Mouse (Mus musculus): ENCODE data around the gene Gm49368.
"Not testable (repeated sequence)": the region's sequence is repeated elsewhere in the genome, so short reads cannot be mapped to it uniquely, and the experiment has no call there.

The Gm49368 gene

DNA sequence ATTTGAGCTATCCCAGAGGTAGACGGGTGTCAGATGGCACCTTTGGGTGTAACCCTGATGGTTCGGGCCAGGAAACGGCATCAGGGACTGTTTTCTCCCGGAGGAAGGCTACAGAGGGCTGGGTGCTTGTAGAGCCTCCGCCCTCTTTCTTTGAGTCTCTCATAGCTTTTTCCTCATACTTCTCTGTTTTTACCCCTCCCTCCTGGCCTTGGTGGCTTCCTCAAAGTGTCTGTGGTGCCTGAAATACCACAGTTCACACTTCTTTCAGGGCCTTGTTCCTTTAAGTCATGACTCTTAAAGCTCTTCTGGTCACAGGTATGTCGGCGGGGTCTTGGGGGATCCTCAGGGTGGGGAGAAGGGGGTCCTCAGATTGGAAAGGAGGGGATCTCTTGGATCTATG is at the start of gene Gm49368, which contains the start of gene Itgam:
Gene Gm49368 (plus strand): TSS at position 228 of the 400 bp plus-strand sequence.
Gene Itgam (plus strand): TSS at position 185 of the 400 bp plus-strand sequence.
- CTCF ChIA-PET, result interaction anchor here in 1 of 4 experiments (0.6 kb wide), 2 partner anchors 161 to 405 kb away, joined by 3 to 4 read pairs; no protein-coding TSS in a partner anchor
- POLR2A ChIA-PET, result interaction anchor here in 2 of 4 experiments (0.6 to 1.7 kb wide), 4 partner anchors 8 to 355 kb away, joined by 3 to 4 read pairs (median 4); partner anchors contain the start of gene Pycard (in 1 of the 2)

- POLR2A ChIA-PET, result interaction anchor here in 3 of 4 experiments (0.5 to 14.2 kb wide), 6 partner anchors 12 to 380 kb away, joined by 3 to 248 read pairs (median 4); partner anchors contain the start of gene Pycard (in 1 of the 3)
Observed at GRCm38 (mm10) chr7:128013116-128013515, 49.4 kb upstream of the Gm49368 start.

GRCm38 (mm10) chr7:128016134-128016533 is 46.3 kb upstream of the Gm49368 start:
- POLR2A ChIA-PET, result interaction anchor here in 2 of 4 experiments (0.6 to 2.3 kb wide), 6 partner anchors 11 to 252 kb away, joined by 3 to 7 read pairs (median 4); partner anchors contain the start of gene Pycard (in 1 of the 2)
- CTCF ChIA-PET, result not testable (repeated sequence)

More at GRCm38 (mm10) chr7:128013116-128013515, 49.4 kb upstream of the Gm49368 start:
- CTCF ChIA-PET, result interaction anchor here in 1 of 4 experiments (0.8 kb wide), 1 partner anchor 8 kb away, joined by 3 read pairs; no protein-coding TSS in a partner anchor

GRCm38 (mm10) chr7:128016650-128017049 is 45.8 kb upstream of the Gm49368 start:
- POLR2A ChIA-PET, result interaction anchor here in 1 of 4 experiments (0.6 to 2.3 kb wide), 5 partner anchors 12 to 82 kb away, joined by 3 to 7 read pairs (median 5); partner anchors contain the start of gene Pycard
- CTCF ChIA-PET, result no interaction called here

GRCm38 (mm10) chr7:128018275-128018674 is 44.2 kb upstream of the Gm49368 start:
- ChIA-PET CTCF (no interaction called here), POLR2A (interaction anchor here in 1 of 4 experiments (0.8 to 2.3 kb wide), 2 partner anchors 25 to 364 kb away, joined by 3 to 7 read pairs; partner anchors contain the start of gene Pycard)

GRCm38 (mm10) chr7:128019187-128019586 is 43.3 kb upstream of the Gm49368 start:
- CTCF ChIA-PET, result interaction anchor here in 1 of 4 experiments (0.6 kb wide), 1 partner anchor 363 kb away, joined by 3 read pairs; no protein-coding TSS in a partner anchor
- POLR2A ChIA-PET, result interaction anchor here in 1 of 4 experiments (0.8 kb wide), 1 partner anchor 363 kb away, joined by 3 read pairs; no protein-coding TSS in a partner anchor

- POLR2A ChIA-PET, result interaction anchor here in 1 of 4 experiments (0.6 to 3.2 kb wide), 3 partner anchors 9 to 20 kb away, joined by 3 to 19 read pairs (median 7); no protein-coding TSS in a partner anchor
- CTCF ChIA-PET, result interaction anchor here in 2 of 4 experiments (0.6 to 1.4 kb wide), 3 partner anchors 9 to 70 kb away, joined by 3 to 10 read pairs (median 3); partner anchors contain the start of gene Trim72 (in 1 of the 2)
Observed at GRCm38 (mm10) chr7:128022974-128023373, 39.5 kb upstream of the Gm49368 start.

- POLR2A ChIA-PET, result interaction anchor here in 1 of 4 experiments (0.6 to 1.7 kb wide), 2 partner anchors 14 to 21 kb away, joined by 3 to 7 read pairs; no protein-coding TSS in a partner anchor
Observed at GRCm38 (mm10) chr7:128023565-128023964, 38.9 kb upstream of the Gm49368 start.

DNA sequence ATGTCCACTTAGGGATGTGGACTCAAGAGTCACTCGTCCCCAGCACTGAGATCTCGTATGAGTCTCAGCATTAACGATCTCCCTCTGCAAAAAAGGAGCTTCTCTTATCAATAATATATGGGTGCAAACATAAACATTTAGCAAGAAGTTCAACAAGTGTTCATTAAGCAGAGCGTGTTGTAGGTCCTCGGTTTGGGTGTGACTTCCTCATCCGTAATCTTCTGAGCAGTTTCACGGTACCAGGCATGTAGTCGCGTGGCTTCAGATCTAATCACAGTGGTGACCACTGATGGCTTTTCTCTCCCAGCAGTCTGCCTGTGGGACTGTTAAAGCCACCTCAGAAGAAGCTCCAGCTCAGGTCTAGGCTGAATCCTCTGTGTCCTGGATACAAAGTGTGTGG is 38.1 kb upstream of the Gm49368 start:
- ChIA-PET POLR2A (interaction anchor here in 1 of 4 experiments (1.7 kb wide), 1 partner anchor 15 kb away, joined by 7 read pairs; no protein-coding TSS in a partner anchor), CTCF (interaction anchor here in 1 of 4 experiments (1.4 kb wide), 1 partner anchor 8 kb away, joined by 3 read pairs; no protein-coding TSS in a partner anchor)

More at GRCm38 (mm10) chr7:128023565-128023964, 38.9 kb upstream of the Gm49368 start:
- CTCF ChIA-PET, result interaction anchor here in 1 of 4 experiments (1.4 kb wide), 1 partner anchor 9 kb away, joined by 3 read pairs; no protein-coding TSS in a partner anchor

- POLR2A ChIA-PET, result no interaction called here
Observed at GRCm38 (mm10) chr7:128024932-128025331, 37.6 kb upstream of the Gm49368 start.

DNA sequence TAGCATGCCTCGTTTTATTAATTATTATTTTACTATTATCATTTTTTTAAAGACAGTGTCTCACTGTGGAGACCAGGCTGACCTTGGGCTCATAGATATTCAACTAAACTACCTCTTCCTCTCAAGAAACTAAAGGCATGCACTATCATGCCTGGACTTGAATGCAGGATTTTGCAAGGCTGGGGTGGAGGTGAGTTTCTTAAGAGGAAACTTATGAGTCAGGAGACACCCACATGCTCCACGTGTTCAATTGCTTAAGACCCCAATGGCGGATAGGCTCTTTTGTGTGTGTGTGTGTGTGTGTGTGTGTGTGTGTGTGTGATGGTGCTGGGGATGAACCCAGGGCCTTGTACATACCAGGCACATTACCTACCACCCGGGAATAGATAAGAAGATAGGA is 37.1 kb upstream of the Gm49368 start:
- CTCF ChIA-PET, result interaction anchor here in 1 of 4 experiments (0.6 kb wide), 1 partner anchor 658 kb away, joined by 3 read pairs; no protein-coding TSS in a partner anchor
- POLR2A ChIA-PET, result no interaction called here

More at GRCm38 (mm10) chr7:128024932-128025331, 37.6 kb upstream of the Gm49368 start:
- CTCF ChIA-PET, result no interaction called here

DNA sequence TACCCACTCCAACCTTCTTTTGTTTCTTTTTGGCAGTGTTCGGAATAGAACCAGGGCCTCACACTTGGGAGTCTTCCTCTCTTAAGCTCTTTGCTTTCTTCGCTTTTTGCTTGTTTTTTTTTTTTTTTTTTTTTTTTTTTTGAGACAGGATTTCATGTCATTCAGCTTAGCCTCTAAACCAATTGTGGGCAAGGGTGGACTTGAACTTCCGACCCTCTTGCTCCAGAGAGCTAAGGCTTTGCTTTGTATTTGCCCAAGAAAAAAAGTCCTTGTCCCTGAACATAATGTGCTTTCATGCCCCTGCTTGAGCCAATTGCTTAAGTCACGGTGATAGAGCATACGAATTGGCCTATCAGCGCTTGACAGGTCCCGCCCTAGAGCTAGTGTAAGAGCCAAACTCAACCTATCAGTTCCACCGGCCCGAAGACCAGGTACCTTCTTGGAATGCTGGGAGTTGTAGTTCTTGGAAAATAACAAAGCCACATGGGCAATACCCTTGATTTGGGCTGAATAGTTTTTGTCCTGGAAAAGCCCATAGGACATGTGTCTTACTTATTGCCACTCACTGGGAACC is 31.0 kb upstream of the Gm49368 start:
- POLR2A ChIA-PET, result interaction anchor here in 3 of 4 experiments (0.6 to 3.8 kb wide), 32 partner anchors 10 to 690 kb away, joined by 3 to 19 read pairs (median 4); partner anchors contain the start of genes Pycard (in 3 of the 3), Armc5 (in 1 of the 3), Cox6a2 (in 1 of the 3) and Fus (in 1 of the 3)

DNA sequence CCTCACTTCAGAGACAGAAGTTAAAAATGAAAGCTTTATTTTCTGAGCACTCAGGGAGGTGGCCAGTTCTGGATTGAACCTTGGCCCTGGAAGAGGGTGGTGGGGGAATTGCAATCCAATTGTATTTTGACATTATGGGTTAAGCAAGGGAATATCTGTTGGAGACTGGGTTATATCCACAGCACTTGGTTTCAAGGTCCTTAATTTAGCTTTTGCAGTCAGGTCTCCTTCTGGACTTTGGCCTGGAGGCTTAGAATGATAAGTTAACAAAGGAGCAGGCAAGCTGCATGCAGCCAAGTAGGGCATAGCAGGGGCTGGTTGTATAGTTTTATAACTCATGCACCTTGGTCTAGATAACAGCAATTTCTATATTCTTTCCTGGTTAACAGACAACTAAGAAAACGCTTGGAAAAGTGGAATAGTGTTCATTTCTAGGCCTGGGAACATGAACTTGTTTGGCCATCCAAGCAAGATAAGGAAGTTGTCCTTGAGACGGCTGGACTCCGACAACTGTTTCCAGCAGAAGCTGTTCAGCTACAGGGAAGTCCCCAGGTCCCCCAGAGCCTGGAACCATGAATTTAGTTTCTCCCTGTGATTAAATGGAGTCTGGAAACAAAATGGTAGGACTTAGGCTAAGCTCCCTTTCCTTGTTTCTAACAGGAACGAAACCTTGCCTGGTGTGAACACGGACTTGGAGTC is 30.0 kb upstream of the Gm49368 start:
- ChIA-PET POLR2A (interaction anchor here in 3 of 4 experiments (0.6 to 3.8 kb wide), 19 partner anchors 11 to 753 kb away, joined by 3 to 19 read pairs (median 6); partner anchors contain the start of genes Pycard (in 3 of the 3), Fus (in 1 of the 3) and Trim72 (in 1 of the 3)), CTCF (interaction anchor here in 1 of 4 experiments (0.9 kb wide), 1 partner anchor 9 kb away, joined by 3 read pairs; no protein-coding TSS in a partner anchor)

More for the DNA sequence above, 31.0 kb upstream of the Gm49368 start:
- CTCF ChIA-PET, result interaction anchor here (0.6 to 1.3 kb wide), 8 partner anchors 11 to 356 kb away, joined by 3 to 7 read pairs (median 4); no protein-coding TSS in a partner anchor

DNA sequence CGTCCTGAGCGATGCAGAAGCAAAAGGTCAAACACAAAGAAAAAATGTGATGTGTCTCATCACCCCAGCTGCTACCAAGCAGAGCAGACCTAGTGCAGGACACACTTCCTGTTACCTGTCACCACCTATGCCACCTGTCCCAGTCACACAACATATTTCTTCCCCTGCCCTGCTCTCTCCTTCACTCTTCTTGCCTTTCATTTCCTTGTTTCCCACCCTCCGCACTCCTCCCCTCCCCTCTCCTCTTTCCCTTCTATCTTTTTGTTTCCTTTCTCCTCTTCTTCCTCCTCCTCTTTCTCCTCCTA is 29.5 kb upstream of the Gm49368 start:
- POLR2A ChIA-PET, result interaction anchor here in 1 of 4 experiments (0.6 to 3.8 kb wide), 6 partner anchors 11 to 754 kb away, joined by 3 to 19 read pairs (median 15); partner anchors contain the start of genes Fus and Pycard
- CTCF ChIA-PET, result interaction anchor here in 1 of 4 experiments (0.9 kb wide), 1 partner anchor 9 kb away, joined by 3 read pairs; no protein-coding TSS in a partner anchor

GRCm38 (mm10) chr7:128033616-128034015 is 28.9 kb upstream of the Gm49368 start:
- ChIA-PET CTCF (no interaction called here), POLR2A (interaction anchor here in 1 of 4 experiments (2.0 to 3.8 kb wide), 2 partner anchors 10 to 23 kb away, joined by 7 to 15 read pairs; no protein-coding TSS in a partner anchor)

DNA sequence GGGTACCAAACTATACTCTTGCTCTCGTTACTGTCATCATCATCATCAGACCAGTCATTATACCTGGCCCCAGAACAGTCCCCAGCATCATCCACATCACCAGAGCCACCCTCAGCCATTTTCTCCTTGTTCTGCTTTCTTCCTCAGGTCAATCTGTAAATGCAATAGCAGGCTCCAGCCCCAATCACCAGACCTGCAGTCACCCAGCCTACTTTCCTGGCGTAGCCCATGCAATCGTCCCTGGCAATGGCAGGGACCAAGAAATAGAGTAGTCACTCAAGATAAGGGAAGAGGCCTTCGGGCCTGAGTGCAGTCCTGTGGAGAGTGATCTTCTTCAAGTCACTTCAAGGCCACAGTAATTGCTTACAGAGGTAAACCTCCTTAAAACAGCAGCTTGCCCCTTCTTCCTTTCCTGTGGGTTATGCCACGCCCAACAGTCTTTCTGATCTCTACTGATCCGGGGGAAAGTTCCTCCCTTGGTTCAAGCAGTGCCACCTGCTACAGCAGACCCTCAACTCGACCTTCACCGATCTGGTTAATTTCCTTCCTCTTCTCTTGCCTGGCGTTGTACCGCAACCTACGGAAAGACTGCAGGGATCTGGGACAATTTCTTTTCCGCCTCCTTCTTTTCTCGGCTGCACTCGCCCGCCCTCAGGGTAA is 20.2 kb upstream of the Gm49368 start:
- POLR2A ChIA-PET, CTCF ChIA-PET: not testable (repeated sequence)

DNA sequence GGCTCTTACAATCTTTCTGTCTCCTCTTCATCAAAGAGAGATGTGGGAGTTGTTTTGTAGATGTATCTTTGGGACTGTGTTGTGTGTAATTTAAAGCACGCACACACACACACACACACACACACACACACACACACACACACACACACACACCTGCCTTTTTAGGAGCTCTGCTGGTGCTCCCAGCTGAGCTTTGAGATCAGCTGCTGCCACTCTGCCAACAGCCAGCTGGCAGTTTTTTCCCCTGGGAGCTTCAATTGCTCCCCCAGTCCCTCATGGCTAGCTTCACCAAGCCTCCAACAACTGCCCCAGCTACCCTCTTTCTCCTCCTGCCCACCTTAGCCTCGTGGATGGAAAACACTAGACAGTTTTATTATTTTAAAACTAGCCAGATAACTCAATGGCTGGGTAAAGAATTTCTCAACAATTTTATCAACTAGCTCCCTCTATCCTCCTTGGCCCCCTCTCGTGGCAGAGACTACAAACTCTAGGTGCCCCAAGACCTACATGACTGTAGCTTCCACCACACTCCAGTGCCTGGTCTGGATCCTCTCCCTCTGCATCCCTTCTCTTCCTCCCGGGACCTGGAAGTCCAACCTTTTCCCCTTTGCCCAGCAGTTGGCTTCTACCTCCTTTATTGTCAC is 18.2 kb upstream of the Gm49368 start:
- ChIA-PET POLR2A (interaction anchor here in 3 of 4 experiments (0.6 to 2.1 kb wide), 12 partner anchors 9 to 700 kb away, joined by 3 to 7 read pairs (median 4); partner anchors contain the start of genes Pycard (in 1 of the 3) and Sec23ip (in 1 of the 3)), CTCF (interaction anchor here (0.5 to 1.0 kb wide), 9 partner anchors 9 to 715 kb away, joined by 3 to 6 read pairs (median 4); partner anchors contain the start of gene Pycard (in 1 of the 4))
